Mouse (Mus musculus) left cerebral cortex, adult 2 months (tissue): ENCODE data around the gene Gm7137. TPM values are rescaled to one million over a fixed set of nuclear protein-coding genes. Genes with fewer than 3 reads are reported as not detected.
"Not testable (repeated sequence)": the region's sequence is repeated elsewhere in the genome, so short reads cannot be mapped to it uniquely, and the experiment has no call there.

Experiments used
- DNase-seq, 2 experiments: peaks; one replicate each; pipeline ENCODE4 v3.0.0; 2021 to 2022; ENCODE audit warnings: low spot score in 2 of 2, mixed read lengths in 1 of 2; ENCODE audit errors: extremely low spot score in 1 of 2
- H3K27ac ChIP-seq: fragments of 200-600 bp; 2 replicates; pipeline ENCODE4 v1.8.1; 2022
- H3K4me3 ChIP-seq: fragments of 200-600 bp; 2 replicates; pipeline ENCODE4 v1.8.1; 2022
- CTCF ChIP-seq: fragments of 200-600 bp; IDR thresholded peaks from 2 replicates; pipeline ENCODE4 v1.8.1; 2022; ENCODE audit warnings: antibody characterized with exemption, mild to moderate bottlenecking, moderate library complexity
- intact Hi-C: fragments of 180-260 bp; cut with DNase I; formaldehyde crosslinking; loops from one replicate; pipeline ENCODE4 v1.15.1; 2025
- long read RNA-seq, 2 experiments: library from polyadenylated mRNA; stranded (forward); transcript quantifications; one replicate each; pipeline ENCODE4 v2.0.0; 2021; ENCODE audit warnings: borderline mapping rate in 2 of 2
- total RNA-seq, 2 experiments: library from RNA; stranded (reverse); gene quantifications; 2 replicates each; pipeline ENCODE4 v1.2.3; 2021

Gm7137 gene
- not detected for total RNA-seq
- long read RNA-seq, experiment 1 = 0 reads
- long read RNA-seq, experiment 2 = 0 reads

GRCm38 (mm10) chr10:77787876-77788275, at the start of gene Gm7137:
Gene Gm7137 (minus strand): TSS chr10:77788200.
- H3K27ac ChIP-seq, DNase-seq, intact Hi-C loops, H3K4me3 ChIP-seq: not testable (repeated sequence)

GRCm38 (mm10) chr10:77835647-77836046, 47.6 kb upstream of the Gm7137 start, which contains the start of gene Krtap10-10:
Gene Krtap10-10 (plus strand): TSS chr10:77835947.
- H3K4me3 ChIP-seq = no peak within 1 kb of the TSS
- intact Hi-C loops = no loop called here
- no peak for TF ChIP-seq CTCF
- DNase-seq = peak; percentile 13 to 22
- H3K27ac ChIP-seq = no peak within 1 kb of the TSS

GRCm38 (mm10) chr10:77826951-77827350, 39.0 kb upstream of the Gm7137 start, which contains the start of gene Krtap10-4:
Gene Krtap10-4 (minus strand): TSS chr10:77827095.
- Histone ChIP-seq H3K4me3 (no peak within 1 kb of the TSS), H3K27ac (no peak within 1 kb of the TSS)
- DNase-seq = no peak
- TF ChIP-seq CTCF = no peak
- intact Hi-C loops = no loop called here

- no peak for TF ChIP-seq CTCF
- DNase-seq = no peak
- H3K4me3 ChIP-seq = no peak overlapping the region
- intact Hi-C loops = no loop called here
- H3K27ac ChIP-seq = no peak overlapping the region
These were observed 31.2 kb upstream of the Gm7137 start for GRCm38 (mm10) chr10:77819203-77819602.

- no peak for DNase-seq
- TF ChIP-seq CTCF = no peak
- H3K4me3 ChIP-seq = no peak overlapping the region
- H3K27ac ChIP-seq = no peak overlapping the region
- intact Hi-C loops = no loop called here
These were observed 30.5 kb upstream of the Gm7137 start for GRCm38 (mm10) chr10:77818523-77818922.

GRCm38 (mm10) chr10:77815514-77815913, 27.5 kb upstream of the Gm7137 start:
- intact Hi-C loops = no loop called here
- peak; percentile 52 for TF ChIP-seq CTCF
- no peak overlapping the region for H3K27ac ChIP-seq
- H3K4me3 ChIP-seq = no peak overlapping the region
- DNase-seq = peak in 1 of 2 experiments; percentile 21

GRCm38 (mm10) chr10:77814382-77814781, 26.4 kb upstream of the Gm7137 start, which contains the start of gene Gm2696:
Gene Gm2696 (plus strand): TSS chr10:77814682.
- no peak for DNase-seq
- Histone ChIP-seq H3K27ac (no peak within 1 kb of the TSS), H3K4me3 (no peak within 1 kb of the TSS)
- TF ChIP-seq CTCF = no peak
- intact Hi-C loops = no loop called here

- DNase-seq = no peak
- H3K27ac ChIP-seq = no peak within 1 kb of the TSS
- no peak within 1 kb of the TSS for H3K4me3 ChIP-seq
- intact Hi-C loops = no loop called here
- no peak for TF ChIP-seq CTCF
These were observed 23.7 kb upstream of the Gm7137 start, which contains the start of gene Gm9507 for GRCm38 (mm10) chr10:77811743-77812142. Gene Gm9507 (minus strand): TSS chr10:77811843.

- no peak for TF ChIP-seq CTCF
- Histone ChIP-seq H3K4me3 (no peak overlapping the region), H3K27ac (no peak overlapping the region)
- no peak for DNase-seq
- intact Hi-C loops = no loop called here
These were observed 16.1 kb upstream of the Gm7137 start for GRCm38 (mm10) chr10:77804095-77804494.

- Histone ChIP-seq H3K27ac (no peak within 1 kb of the TSS), H3K4me3 (no peak within 1 kb of the TSS)
- intact Hi-C loops = loop anchor here (5.0 kb wide), 1 partner anchor 63 kb away; the partner anchor contains the start of gene Gm3285
- no peak for DNase-seq
- TF ChIP-seq CTCF = no peak
These were observed 11.0 kb upstream of the Gm7137 start, which contains the start of gene Gm19668 for GRCm38 (mm10) chr10:77798921-77799508. Gene Gm19668 (minus strand): TSS chr10:77799133.

- not testable (repeated sequence) for H3K27ac ChIP-seq
- intact Hi-C loops = loop anchor here (5.0 kb wide), 1 partner anchor 64 kb away; the partner anchor contains the start of gene Gm3285
These were observed 10.3 kb upstream of the Gm7137 start for GRCm38 (mm10) chr10:77798164-77798920.

GRCm38 (mm10) chr10:77797677-77798076, 9.7 kb upstream of the Gm7137 start:
- DNase-seq = no peak
- Histone ChIP-seq H3K27ac (no peak overlapping the region), H3K4me3 (no peak overlapping the region)
- TF ChIP-seq CTCF = no peak
- intact Hi-C loops = loop anchor here (5.0 kb wide), 1 partner anchor 65 kb away; the partner anchor contains the start of gene Gm3285

More at GRCm38 (mm10) chr10:77798164-77798920, 10.3 kb upstream of the Gm7137 start:
- not testable (repeated sequence) for DNase-seq, H3K4me3 ChIP-seq
